Mouse (Mus musculus): ENCODE results near the gene Ankdd1a.

Gene Ankdd1a

GRCm38 (mm10) chr9:65519807-65520504, at the start of gene Ankdd1a:
Gene Ankdd1a, minus strand, starts transcription at chr9:65520193.
- DNase-seq = peak in 1 of 2 experiments; percentile 39

GRCm38 (mm10) chr9:65569491-65569971, 49.5 kb upstream of the Ankdd1a start:
- peak; percentile 72 to 90 for DNase-seq

- peak in 1 of 2 experiments; percentile 35 for DNase-seq
These were observed 48.8 kb upstream of the Ankdd1a start for GRCm38 (mm10) chr9:65568787-65569186.

- DNase-seq = no peak
These were observed 44.7 kb upstream of the Ankdd1a start for GRCm38 (mm10) chr9:65564698-65565097.

GRCm38 (mm10) chr9:65563073-65563472, 43.1 kb upstream of the Ankdd1a start:
- DNase-seq = no peak

- DNase-seq = peak; percentile 82 to 91
These were observed 42.1 kb upstream of the Ankdd1a start for GRCm38 (mm10) chr9:65562081-65562506.

GRCm38 (mm10) chr9:65561016-65561415, 41.0 kb upstream of the Ankdd1a start:
- DNase-seq = peak in 1 of 2 experiments; percentile 59

GRCm38 (mm10) chr9:65558806-65559205, 38.8 kb upstream of the Ankdd1a start:
- peak in 1 of 2 experiments; percentile 52 for DNase-seq

- DNase-seq = no peak
These were observed 37.0 kb upstream of the Ankdd1a start for GRCm38 (mm10) chr9:65556979-65557378.

- DNase-seq = no peak
These were observed 36.4 kb upstream of the Ankdd1a start for GRCm38 (mm10) chr9:65556349-65556748.

GRCm38 (mm10) chr9:65555621-65556020, 35.6 kb upstream of the Ankdd1a start:
- DNase-seq = no peak

- DNase-seq = peak; percentile 54 to 80
These were observed 35.0 kb upstream of the Ankdd1a start for GRCm38 (mm10) chr9:65555001-65555405.

GRCm38 (mm10) chr9:65552711-65553110, 32.7 kb upstream of the Ankdd1a start:
- no peak for DNase-seq

GRCm38 (mm10) chr9:65552141-65552540, 32.1 kb upstream of the Ankdd1a start:
- DNase-seq = no peak

GRCm38 (mm10) chr9:65551035-65551434, 31.0 kb upstream of the Ankdd1a start:
- peak; percentile 86 to 92 for DNase-seq

- DNase-seq = no peak
These were observed 30.3 kb upstream of the Ankdd1a start for GRCm38 (mm10) chr9:65550079-65550831.

GRCm38 (mm10) chr9:65549643-65550042, 29.6 kb upstream of the Ankdd1a start:
- no peak for DNase-seq

GRCm38 (mm10) chr9:65549139-65549538, 29.1 kb upstream of the Ankdd1a start:
- no peak for DNase-seq

GRCm38 (mm10) chr9:65548311-65548710, 28.3 kb upstream of the Ankdd1a start:
- DNase-seq = no peak

GRCm38 (mm10) chr9:65547844-65548243, 27.9 kb upstream of the Ankdd1a start:
- no peak for DNase-seq

- no peak for DNase-seq
These were observed 27.1 kb upstream of the Ankdd1a start for GRCm38 (mm10) chr9:65547111-65547510.

- DNase-seq = no peak
These were observed 26.4 kb upstream of the Ankdd1a start for GRCm38 (mm10) chr9:65546413-65546695.

- peak; percentile 50 to 51 for DNase-seq
These were observed 25.8 kb upstream of the Ankdd1a start for GRCm38 (mm10) chr9:65545635-65546412.
